Mouse (Mus musculus) heart, postnatal 0 days (tissue): ENCODE results near the gene Dok5. TPM values are rescaled to one million over a fixed set of nuclear protein-coding genes. Genes with fewer than 3 reads are reported as not detected.

Experiments used
- ATAC-seq: fragments of 200-750 bp; cut with Nextera tagmentation; 2 replicates; pipeline ENCODE4 v1.8.0; 2017; ENCODE audit warnings: low read depth, moderate number of reproducible peaks, moderate library complexity; ENCODE audit not compliant: insufficient read depth
- DNase-seq: peaks from one replicate; pipeline ENCODE4 v3.0.0-alpha.2; 2016; ENCODE audit warnings: low spot score
- H3K27ac ChIP-seq: fragments of 300-500 bp; sonication (generic); 2 replicates; pipeline ENCODE4 v1.5.1; 2014; ENCODE audit warnings: low read depth, mild to moderate bottlenecking
- H3K27me3 ChIP-seq: fragments of 300-500 bp; sonication (generic); 2 replicates; pipeline ENCODE4 v1.6.1; 2014; ENCODE audit warnings: low read length, mixed read lengths; ENCODE audit not compliant: control insufficient read depth, insufficient read depth
- H3K36me3 ChIP-seq: fragments of 300-500 bp; sonication (generic); replicated peaks from 2 replicates; pipeline ENCODE4 v1.6.1; 2014; ENCODE audit warnings: low read length, mixed read lengths; ENCODE audit not compliant: control insufficient read depth, insufficient read depth
- H3K4me1 ChIP-seq: fragments of 300-500 bp; sonication (generic); 2 replicates; pipeline ENCODE4 v1.6.1; 2014; ENCODE audit warnings: antibody characterized with exemption; ENCODE audit not compliant: control insufficient read depth, insufficient read depth
- H3K4me2 ChIP-seq: fragments of 300-500 bp; sonication (generic); 2 replicates; pipeline ENCODE4 v1.6.1; 2014; ENCODE audit warnings: low read depth, mild to moderate bottlenecking, low read length, moderate library complexity
- H3K4me3 ChIP-seq: fragments of 300-500 bp; sonication (generic); 2 replicates; pipeline ENCODE4 v1.5.1; 2014; ENCODE audit warnings: low read depth, low read length
- H3K9ac ChIP-seq: fragments of 300-500 bp; sonication (generic); replicated peaks from 2 replicates; pipeline ENCODE4 v1.6.1; 2014; ENCODE audit warnings: low read depth, low read length, mixed read lengths
- H3K9me3 ChIP-seq: fragments of 300-500 bp; sonication (generic); replicated peaks from 2 replicates; pipeline ENCODE4 v1.6.1; 2016; ENCODE audit warnings: low read length; ENCODE audit not compliant: control insufficient read depth
- CTCF ChIP-seq: IDR thresholded peaks from 2 replicates; pipeline ENCODE4 v1.5.1; 2016; ENCODE audit warnings: antibody characterized with exemption, control low read depth, low read depth
- EP300 ChIP-seq: IDR thresholded peaks from 2 replicates; pipeline ENCODE4 v1.6.1; 2016; ENCODE audit warnings: antibody characterized with exemption, low read depth
- WGBS: fragments of 180-500 bp; shearing (Covaris S2); extraction: QIAGEN DNeasy Blood & Tissue Kit; methylation state at CpG from one replicate; pipeline ENCODE4 v1.1.7; 2014; 5-methylcytosine and 5-hydroxymethylcytosine counted together
- polyA plus RNA-seq: library from polyadenylated mRNA; unstranded; fragments of >200 nt; fragmentation: Nextera tagmentation; extraction: Ambion mirVana; gene quantifications from 2 replicates; pipeline ENCODE4 v1.2.1, GENCODE M21; 2015
- total RNA-seq: library from RNA; depleted of rRNA; stranded (reverse); fragments of >200 nt; gene quantifications from 2 replicates; pipeline ENCODE4 v1.2.3, GENCODE M21; 2014; ENCODE audit warnings: low replicate concordance

Dok5 gene
- total and polyA plus RNA-seq, 2 experiments from 2014 or later, result 1.4 TPM; not detected in 1

DNA sequence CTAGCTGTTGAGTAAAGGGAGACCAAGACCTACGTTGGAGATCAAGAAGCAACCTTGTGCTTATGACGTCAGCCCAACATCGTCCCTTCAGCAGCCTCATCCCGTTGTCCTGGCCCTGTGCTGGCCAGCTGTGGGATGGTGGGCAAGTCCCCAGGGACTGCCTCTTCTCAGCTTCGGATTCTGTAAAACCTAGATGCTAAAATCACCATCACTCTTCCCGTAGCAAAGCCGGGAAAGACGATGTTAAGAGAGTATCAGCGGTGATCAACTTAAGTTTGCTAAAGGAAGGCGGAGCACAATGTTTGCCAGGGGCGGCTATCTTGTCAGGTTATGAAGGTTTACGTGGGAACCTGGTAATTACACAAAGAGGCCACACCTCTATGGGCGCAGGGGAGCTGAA is 826 bp upstream of the Dok5 start:
- no peak overlapping the region for H3K4me3 ChIP-seq
- TF ChIP-seq EP300 (no peak), CTCF (no peak)
- ATAC-seq (no peak), DNase-seq (no peak)
- H3K27ac ChIP-seq, result no peak overlapping the region
- peaks cover 4% of the 10 kb centered on the region; the same call in 1 of the 2 replicates for H3K27me3 ChIP-seq
- 72% methylated on average over 13 of the region's 13 CpGs for WGBS
- H3K36me3 ChIP-seq, result no peaks in the 10 kb centered on the region
- no peak overlapping the region for H3K9ac ChIP-seq
- H3K4me2 ChIP-seq, result no peak overlapping the region
- no peaks in the 10 kb centered on the region for H3K9me3 ChIP-seq
- peaks cover 9% of the 10 kb centered on the region; the same call in 1 of the 2 replicates for H3K4me1 ChIP-seq

DNA sequence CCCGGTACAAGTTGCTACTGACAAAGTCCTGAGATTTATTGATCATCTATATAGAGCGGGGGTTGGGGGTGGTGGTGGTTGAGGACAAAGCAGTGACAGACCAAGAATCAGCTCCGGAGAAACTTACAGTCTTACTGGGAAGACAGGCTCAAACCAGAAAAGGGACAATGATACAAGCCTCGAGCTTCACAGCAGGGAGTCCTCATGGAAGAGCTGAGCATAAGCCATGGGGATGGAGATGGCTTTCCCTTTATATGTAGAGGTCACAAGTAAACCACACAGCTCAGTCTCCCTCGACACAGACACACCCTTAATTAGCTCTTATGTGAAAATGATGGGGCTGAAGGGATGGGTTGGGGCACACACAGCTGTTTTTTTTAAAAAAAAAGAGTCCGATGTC is 402 bp upstream of the Dok5 start:
- WGBS, result 25% methylated on average over 6 of the region's 6 CpGs
- Histone ChIP-seq H3K36me3 (no peaks in the 10 kb centered on the region), H3K9ac (no peak overlapping the region), H3K27ac (no peak overlapping the region), H3K4me2 (peak overlapping the region; percentile 72), H3K4me3 (peak overlapping the region; percentile 56), H3K4me1 (peaks cover 9% of the 10 kb centered on the region; the same call in 1 of the 2 replicates), H3K9me3 (no peaks in the 10 kb centered on the region), H3K27me3 (peaks cover 4% of the 10 kb centered on the region; the same call in 1 of the 2 replicates)
- ATAC-seq (0 out of 2 replicates have a peak, but pooled peaks have one; percentile 3), DNase-seq (no peak)
- TF ChIP-seq EP300, result no peak
- no peak for TF ChIP-seq CTCF

DNA sequence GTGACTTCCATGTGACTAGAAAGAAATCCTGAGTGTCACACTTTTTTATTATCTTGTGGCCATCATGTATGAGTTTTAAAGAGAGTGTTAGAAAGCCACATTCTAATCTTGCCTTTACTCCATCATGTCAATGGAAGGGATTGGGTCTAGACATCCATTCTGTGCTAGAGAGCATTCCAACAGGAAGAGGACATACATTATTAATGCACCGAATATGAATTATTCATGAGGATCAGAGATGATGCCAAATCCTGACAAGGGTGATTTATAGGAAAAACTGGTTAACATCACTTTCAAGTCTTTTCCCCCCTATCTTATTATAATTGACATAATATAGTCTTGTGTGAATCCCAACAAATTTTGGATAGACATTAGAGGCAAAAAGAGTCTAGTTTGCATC is 2.1 kb downstream of the Dok5 start:
- H3K27me3 ChIP-seq, result peaks cover 4% of the 10 kb centered on the region; the same call in 1 of the 2 replicates
- no peak for ATAC-seq
- DNase-seq, result no peak
- H3K36me3 ChIP-seq, result no peaks in the 10 kb centered on the region
- no peak for TF ChIP-seq EP300
- no peak for TF ChIP-seq CTCF
- 0 out of 2 replicates have a peak, but pooled peaks cover 5% of the 10 kb centered on the region for H3K4me1 ChIP-seq
- H3K27ac ChIP-seq, result no peak overlapping the region
- no peak overlapping the region for H3K4me2 ChIP-seq
- H3K4me3 ChIP-seq, result no peak overlapping the region
- H3K9ac ChIP-seq, result no peak overlapping the region
- no peaks in the 10 kb centered on the region for H3K9me3 ChIP-seq
- WGBS, result 86% methylated on average over 1 of the region's 1 CpGs

DNA sequence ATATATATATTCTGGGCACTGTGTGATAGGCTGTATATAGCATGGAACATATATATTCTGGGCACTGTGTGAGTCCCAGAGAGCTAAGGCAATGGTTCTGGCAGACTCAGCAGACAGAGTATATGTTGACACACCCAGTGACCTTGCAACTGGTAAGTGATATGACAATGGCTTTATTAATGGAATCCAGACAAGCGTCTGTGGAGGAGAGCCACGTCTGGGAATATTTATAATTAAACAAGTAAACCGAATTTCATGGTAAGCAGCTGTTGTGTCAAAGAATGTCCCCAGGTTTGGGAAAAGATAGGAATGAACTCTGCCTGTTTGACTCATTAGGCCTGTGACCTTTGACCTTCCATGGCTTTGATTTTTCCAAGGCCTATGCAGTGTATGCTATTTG is 2.8 kb downstream of the Dok5 start:
- no peaks in the 10 kb centered on the region for H3K9me3 ChIP-seq
- WGBS, result 31% methylated on average over 3 of the region's 3 CpGs
- H3K27ac ChIP-seq, result no peak overlapping the region
- no peak overlapping the region for H3K9ac ChIP-seq
- H3K4me2 ChIP-seq, result no peak overlapping the region
- no peak overlapping the region for H3K4me3 ChIP-seq
- H3K36me3 ChIP-seq, result no peaks in the 10 kb centered on the region
- peaks cover 4% of the 10 kb centered on the region; the same call in 1 of the 2 replicates for H3K27me3 ChIP-seq
- no peak for DNase-seq
- no peak for ATAC-seq
- 0 out of 2 replicates have a peak, but pooled peaks cover 5% of the 10 kb centered on the region for H3K4me1 ChIP-seq
- no peak for TF ChIP-seq CTCF
- TF ChIP-seq EP300, result no peak

DNA sequence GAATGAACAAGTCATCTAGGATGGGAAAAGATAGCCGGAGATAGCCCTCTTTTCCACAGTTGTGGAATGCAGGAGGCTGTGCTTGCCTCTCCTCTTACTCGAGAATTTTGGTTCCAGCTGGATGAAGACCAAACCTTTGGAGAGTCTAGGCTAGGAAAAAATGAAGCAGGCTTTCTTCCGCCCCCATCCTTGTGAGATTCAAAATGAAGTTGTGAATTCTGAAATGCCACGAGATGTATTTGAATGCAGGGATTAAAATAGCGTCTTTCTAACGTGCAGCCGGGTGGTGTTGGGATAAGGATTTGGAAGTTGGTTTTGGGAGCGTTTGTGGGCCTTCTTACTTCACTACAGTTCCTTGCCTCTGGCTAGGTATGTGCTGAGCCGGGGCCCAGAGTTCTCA is 6.8 kb downstream of the Dok5 start:
- WGBS, result 79% methylated on average over 9 of the region's 9 CpGs
- DNase-seq, result no peak
- H3K4me2 ChIP-seq, result no peak overlapping the region

DNA sequence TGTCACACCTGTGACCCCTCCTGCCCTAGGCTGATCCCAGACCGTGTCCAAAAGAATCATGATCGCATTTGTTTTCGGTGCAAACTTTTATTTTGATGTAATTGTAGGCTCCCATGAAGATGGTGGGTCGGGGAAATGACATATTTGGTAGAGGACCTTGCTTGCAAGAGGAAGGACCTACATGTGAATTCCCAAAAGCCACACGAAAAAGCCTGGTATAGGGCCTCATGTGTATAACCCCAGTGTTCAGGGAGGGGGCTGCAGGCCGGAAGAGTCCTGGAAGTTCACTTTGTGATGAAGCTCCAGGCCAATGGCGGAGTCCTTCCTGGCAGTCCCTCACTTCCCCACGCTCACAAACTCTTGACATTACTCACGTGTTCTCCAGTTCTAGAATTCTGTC is 7.3 kb downstream of the Dok5 start:
- H3K4me1 ChIP-seq, result peaks cover 4% of the 10 kb centered on the region; the same call in 1 of the 2 replicates

More for the DNA sequence above, 6.8 kb downstream of the Dok5 start:
- no peak for ATAC-seq
- no peaks in the 10 kb centered on the region for H3K27me3 ChIP-seq
- no peak overlapping the region for H3K4me3 ChIP-seq
- no peaks in the 10 kb centered on the region for H3K9me3 ChIP-seq
- H3K36me3 ChIP-seq, result no peaks in the 10 kb centered on the region
- H3K4me1 ChIP-seq, result peaks cover under 1% of the 10 kb centered on the region; the same call in 1 of the 2 replicates
- no peak overlapping the region for H3K27ac ChIP-seq
- no peak overlapping the region for H3K9ac ChIP-seq
- no peak for TF ChIP-seq EP300
- TF ChIP-seq CTCF, result no peak

More for the DNA sequence above, 7.3 kb downstream of the Dok5 start:
- no peaks in the 10 kb centered on the region for H3K9me3 ChIP-seq
- H3K27me3 ChIP-seq, result no peaks in the 10 kb centered on the region
- 83% methylated on average over 9 of the region's 9 CpGs for WGBS
- H3K9ac ChIP-seq, result no peak overlapping the region
- H3K4me3 ChIP-seq, result no peak overlapping the region
- no peak for TF ChIP-seq CTCF
- TF ChIP-seq EP300, result no peak
- H3K36me3 ChIP-seq, result no peaks in the 10 kb centered on the region
- no peak overlapping the region for H3K27ac ChIP-seq
- DNase-seq (no peak), ATAC-seq (no peak)
- H3K4me2 ChIP-seq, result no peak overlapping the region
